Mouse (Mus musculus): ENCODE data around the gene Gm38431. TPM values are rescaled to one million over a fixed set of nuclear protein-coding genes. Genes with fewer than 3 reads are reported as not detected.
A peak's percentile ranks its signal among the peaks of the same experiment; 100 is the strongest.

Gene Gm38431
- polyA plus RNA-seq, 1 experiment from 2014 or later, result 4.1 TPM

DNA sequence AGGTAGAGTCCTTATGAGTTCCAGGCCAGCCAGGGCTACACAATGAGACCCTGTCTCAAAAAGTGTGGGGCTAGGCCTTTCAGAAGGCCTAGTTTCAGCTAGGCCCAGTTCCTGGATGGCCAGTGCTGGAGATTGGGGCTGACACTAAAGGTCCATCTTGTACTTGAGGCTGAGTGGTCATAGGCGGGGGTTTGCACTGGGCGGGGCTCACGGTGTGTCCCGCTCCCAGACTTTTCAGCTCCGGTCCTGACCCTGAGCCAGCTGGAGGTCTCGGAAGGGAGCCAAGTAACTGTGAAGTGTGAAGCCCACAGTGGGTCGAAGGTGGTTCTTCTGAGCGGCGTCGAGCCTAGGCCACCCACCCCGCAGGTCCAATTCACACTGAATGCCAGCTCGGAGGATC, 64.9 kb downstream of the Gm38431 start:
- H3K9me3 ChIP-seq (ENCODE audit: control insufficient read depth, low read length), result no peaks in the 10 kb centered on the region
- no peak overlapping the region for H3K4me2 ChIP-seq (ENCODE audit: low read depth, severe bottlenecking)
- ATAC-seq (ENCODE audit: insufficient number of reproducible peaks, low FRiP score, low TSS enrichment, low read depth), result no peak
- H3K36me3 ChIP-seq (ENCODE audit: control insufficient read depth, insufficient read depth, low read length), result no peaks in the 10 kb centered on the region
- H3K4me1 ChIP-seq (ENCODE audit: control insufficient read depth, insufficient read depth, low read length), result peaks cover 8% of the 10 kb centered on the region
- no peak overlapping the region for H3K9ac ChIP-seq (ENCODE audit: low read length)
- no peak for DNase-seq (ENCODE audit: low spot score)
- 76% methylated on average over 12 of the region's 12 CpGs for WGBS
- no peak overlapping the region for H3K27ac ChIP-seq (replicated peaks; ENCODE audit: low read depth, low read length)
- no peak overlapping the region for H3K4me3 ChIP-seq (ENCODE audit: low read depth, low read length)
- peaks cover 29% of the 10 kb centered on the region for H3K27me3 ChIP-seq (ENCODE audit: control insufficient read depth, insufficient read depth, low read length)

DNA sequence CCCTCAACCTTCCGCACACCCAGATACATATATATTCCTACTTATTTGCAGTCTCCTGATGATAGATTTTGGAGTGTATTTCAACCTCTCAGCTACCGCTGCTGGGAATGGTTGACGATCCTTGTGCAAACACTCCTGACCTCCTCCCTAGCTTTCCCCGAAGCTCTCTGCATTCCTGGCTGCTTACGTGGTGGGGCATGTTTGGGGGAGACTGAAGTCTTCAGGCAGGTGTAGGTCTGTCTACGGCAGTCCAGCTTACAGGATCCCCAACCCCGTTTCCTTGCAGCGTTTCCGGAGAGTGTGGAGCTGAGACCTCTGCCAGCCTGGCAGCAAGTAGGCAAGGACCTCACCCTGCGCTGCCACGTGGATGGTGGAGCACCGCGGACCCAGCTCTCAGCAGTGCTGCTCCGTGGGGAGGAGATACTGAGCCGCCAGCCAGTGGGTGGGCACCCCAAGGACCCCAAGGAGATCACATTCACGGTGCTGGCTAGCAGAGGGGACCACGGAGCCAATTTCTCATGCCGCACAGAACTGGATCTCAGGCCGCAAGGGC, 66.5 kb downstream of the Gm38431 start:
- H3K36me3 ChIP-seq (ENCODE audit: control insufficient read depth, insufficient read depth, low read length), result no peaks in the 10 kb centered on the region
- no peak overlapping the region for H3K4me3 ChIP-seq (ENCODE audit: low read depth, low read length)
- 73% methylated on average over 19 of the region's 19 CpGs for WGBS
- no peak overlapping the region for H3K27ac ChIP-seq (replicated peaks; ENCODE audit: low read depth, low read length)
- H3K9ac ChIP-seq (ENCODE audit: low read length), result 0 out of 2 replicates have a peak overlapping the region, but pooled peaks have one; percentile 4
- no peaks in the 10 kb centered on the region for H3K9me3 ChIP-seq (ENCODE audit: control insufficient read depth, low read length)
- 0 out of 2 replicates have a peak, but pooled peaks cover 5% of the 10 kb centered on the region for H3K4me1 ChIP-seq (ENCODE audit: control insufficient read depth, insufficient read depth, low read length)
- peaks cover 22% of the 10 kb centered on the region for H3K27me3 ChIP-seq (ENCODE audit: control insufficient read depth, insufficient read depth, low read length)
- ATAC-seq (ENCODE audit: insufficient number of reproducible peaks, low FRiP score, low TSS enrichment, low read depth) (no peak), DNase-seq (ENCODE audit: low spot score) (no peak)
- H3K4me2 ChIP-seq (ENCODE audit: low read depth, severe bottlenecking), result no peak overlapping the region

DNA sequence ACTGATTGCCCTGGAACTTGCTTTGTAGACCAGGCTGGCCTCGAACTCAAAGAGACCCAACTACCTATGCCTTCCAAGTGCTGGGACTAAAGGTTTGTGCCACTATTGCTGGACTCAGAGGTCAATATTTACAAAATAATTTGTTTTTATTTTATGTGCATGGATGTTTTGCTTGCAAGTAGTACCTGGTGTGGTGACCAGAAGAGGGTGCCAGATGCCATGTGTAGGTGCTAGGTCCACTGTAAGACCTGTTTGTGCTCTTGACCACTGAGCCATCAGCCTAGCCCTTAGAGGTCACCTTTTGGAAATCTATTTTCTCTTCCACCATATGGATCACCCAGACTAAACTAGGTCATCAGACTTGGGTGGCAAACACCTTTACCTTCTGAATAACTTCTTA, 69.1 kb downstream of the Gm38431 start:
- Histone ChIP-seq H3K9ac (ENCODE audit: low read length) (no peak overlapping the region), H3K36me3 (ENCODE audit: control insufficient read depth, insufficient read depth, low read length) (no peaks in the 10 kb centered on the region), H3K27ac (replicated peaks; ENCODE audit: low read depth, low read length) (no peak overlapping the region), H3K4me1 (ENCODE audit: control insufficient read depth, insufficient read depth, low read length) (no peaks in the 10 kb centered on the region), H3K4me3 (ENCODE audit: low read depth, low read length) (no peak overlapping the region), H3K27me3 (ENCODE audit: control insufficient read depth, insufficient read depth, low read length) (0 out of 2 replicates have a peak, but pooled peaks cover 3% of the 10 kb centered on the region), H3K4me2 (ENCODE audit: low read depth, severe bottlenecking) (no peak overlapping the region), H3K9me3 (ENCODE audit: control insufficient read depth, low read length) (no peaks in the 10 kb centered on the region)
- no peak for DNase-seq (ENCODE audit: low spot score)
- ATAC-seq (ENCODE audit: insufficient number of reproducible peaks, low FRiP score, low TSS enrichment, low read depth), result no peak
- WGBS, result 87% methylated on average over 1 of the region's 1 CpGs

DNA sequence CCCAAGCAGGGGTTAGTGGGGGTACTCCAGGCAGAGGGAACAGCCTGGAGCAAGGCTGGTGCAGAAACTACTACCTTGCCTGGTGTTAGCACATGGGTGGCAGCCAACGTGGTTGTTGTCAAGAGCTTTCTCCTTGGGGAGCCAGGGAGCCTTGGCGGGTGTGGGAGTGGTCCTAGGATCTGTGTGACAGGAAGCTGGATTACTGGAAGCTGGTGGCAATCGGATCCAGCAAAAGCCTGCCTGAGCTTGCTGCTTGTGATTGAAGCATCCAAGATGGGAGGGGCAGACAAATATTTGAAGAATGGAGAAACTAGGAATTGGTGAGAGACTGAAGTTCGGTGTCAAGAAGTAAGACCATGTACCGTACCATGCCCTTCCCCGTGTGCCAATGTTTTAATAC, 69.5 kb downstream of the Gm38431 start:
- ATAC-seq (ENCODE audit: insufficient number of reproducible peaks, low FRiP score, low TSS enrichment, low read depth), result no peak
- no peak overlapping the region for H3K4me2 ChIP-seq (ENCODE audit: low read depth, severe bottlenecking)
- H3K4me1 ChIP-seq (ENCODE audit: control insufficient read depth, insufficient read depth, low read length), result no peaks in the 10 kb centered on the region
- H3K27me3 ChIP-seq (ENCODE audit: control insufficient read depth, insufficient read depth, low read length), result peaks cover 7% of the 10 kb centered on the region; the same call in 1 of the 2 replicates
- 53% methylated on average over 6 of the region's 6 CpGs for WGBS
- no peak overlapping the region for H3K27ac ChIP-seq (replicated peaks; ENCODE audit: low read depth, low read length)
- no peak overlapping the region for H3K9ac ChIP-seq (ENCODE audit: low read length)
- H3K4me3 ChIP-seq (ENCODE audit: low read depth, low read length), result no peak overlapping the region
- no peak for DNase-seq (ENCODE audit: low spot score)
- no peaks in the 10 kb centered on the region for H3K36me3 ChIP-seq (ENCODE audit: control insufficient read depth, insufficient read depth, low read length)
- no peaks in the 10 kb centered on the region for H3K9me3 ChIP-seq (ENCODE audit: control insufficient read depth, low read length)

DNA sequence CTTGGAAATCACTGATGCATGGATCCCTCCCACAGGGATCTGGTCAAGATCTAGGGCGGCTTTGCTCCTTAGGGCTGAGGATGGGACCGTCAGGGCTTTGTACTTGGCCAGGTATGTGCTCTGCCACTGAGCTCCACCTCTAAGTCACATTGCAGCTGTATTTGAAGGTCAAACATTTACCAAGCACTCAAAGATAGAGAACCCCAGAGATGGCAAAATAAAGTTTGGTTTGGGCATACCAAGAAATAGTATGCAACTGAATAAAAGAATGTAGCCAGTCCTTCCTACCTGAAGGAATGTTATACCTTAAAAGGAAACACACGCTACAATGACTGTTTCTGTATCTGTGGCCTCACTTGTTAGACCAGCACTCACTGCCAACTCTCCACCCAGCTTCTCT, 70.4 kb downstream of the Gm38431 start:
- no peak overlapping the region for H3K27ac ChIP-seq (replicated peaks; ENCODE audit: low read depth, low read length)
- H3K27me3 ChIP-seq (ENCODE audit: control insufficient read depth, insufficient read depth, low read length), result peaks cover 15% of the 10 kb centered on the region
- no peaks in the 10 kb centered on the region for H3K9me3 ChIP-seq (ENCODE audit: control insufficient read depth, low read length)
- WGBS, result 76% methylated on average over 3 of the region's 3 CpGs
- DNase-seq (ENCODE audit: low spot score) (no peak), ATAC-seq (ENCODE audit: insufficient number of reproducible peaks, low FRiP score, low TSS enrichment, low read depth) (no peak)
- no peak overlapping the region for H3K4me3 ChIP-seq (ENCODE audit: low read depth, low read length)
- H3K4me2 ChIP-seq (ENCODE audit: low read depth, severe bottlenecking), result no peak overlapping the region
- H3K4me1 ChIP-seq (ENCODE audit: control insufficient read depth, insufficient read depth, low read length), result no peaks in the 10 kb centered on the region
- H3K36me3 ChIP-seq (ENCODE audit: control insufficient read depth, insufficient read depth, low read length), result no peaks in the 10 kb centered on the region
- H3K9ac ChIP-seq (ENCODE audit: low read length), result no peak overlapping the region

DNA sequence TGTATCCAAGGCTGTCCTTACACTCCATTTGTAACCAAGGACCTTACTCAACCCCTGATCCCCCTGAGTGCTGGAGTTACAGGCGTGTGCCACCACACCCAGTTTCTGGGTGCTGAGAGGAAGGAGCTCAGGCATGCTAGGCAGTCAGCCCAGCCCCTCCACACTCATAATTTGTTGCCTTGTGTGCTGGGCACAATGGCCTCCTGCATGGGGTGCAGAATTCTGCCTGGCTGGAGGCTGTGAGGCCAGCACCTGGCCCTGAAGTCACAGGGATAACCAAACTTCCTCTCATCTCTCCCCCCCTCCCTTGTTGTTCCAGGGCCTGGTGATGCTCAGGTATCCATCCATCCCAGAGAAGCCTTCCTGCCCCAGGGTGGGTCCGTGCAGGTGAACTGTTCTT, 73.2 kb downstream of the Gm38431 start:
- Histone ChIP-seq H3K4me1 (ENCODE audit: control insufficient read depth, insufficient read depth, low read length) (peaks cover 6% of the 10 kb centered on the region; the same call in 1 of the 2 replicates), H3K9ac (ENCODE audit: low read length) (no peak overlapping the region), H3K27ac (replicated peaks; ENCODE audit: low read depth, low read length) (no peak overlapping the region), H3K4me2 (ENCODE audit: low read depth, severe bottlenecking) (no peak overlapping the region), H3K36me3 (ENCODE audit: control insufficient read depth, insufficient read depth, low read length) (no peaks in the 10 kb centered on the region), H3K27me3 (ENCODE audit: control insufficient read depth, insufficient read depth, low read length) (peaks cover 39% of the 10 kb centered on the region), H3K4me3 (ENCODE audit: low read depth, low read length) (no peak overlapping the region), H3K9me3 (ENCODE audit: control insufficient read depth, low read length) (no peaks in the 10 kb centered on the region)
- WGBS, result 70% methylated on average over 2 of the region's 2 CpGs
- ATAC-seq (ENCODE audit: insufficient number of reproducible peaks, low FRiP score, low TSS enrichment, low read depth), result no peak
- no peak for DNase-seq (ENCODE audit: low spot score)

MicroRNAs encoded within 50 kb of the gene (microRNA counts, 519-probe panel; counts per million panel counts)
- microRNA mmu-miR-1900, result 3,925 counts per million, percentile 56 among the panel's probes with 10 or more counts

Small RNAs within 50 kb of the gene (microRNA-seq; reads per million reads assigned to microRNA genes)
- not detected for gene Mir1900
- gene Mir7082, result 2.7 reads per million

Other genes with a start within 250 kb of the Gm38431 start
- gene A230050P20Rik, start 223.4 kb downstream of the Gm38431 start, polyA plus RNA-seq (2014; fragmentation: Nextera tagmentation; extraction: Ambion mirVana), result 1.2 and 1.4 TPM in 2 replicates
- gene Angptl6, start 212.3 kb downstream of the Gm38431 start, polyA plus RNA-seq (2014; fragmentation: Nextera tagmentation; extraction: Ambion mirVana), result 2.6 TPM in 2 replicates
- gene Ppan, start 203.8 kb downstream of the Gm38431 start, polyA plus RNA-seq (2014; fragmentation: Nextera tagmentation; extraction: Ambion mirVana), result 83.9 and 87.3 TPM in 2 replicates
- 377 and 383 TPM in 2 replicates for gene Eif3g, start 193.4 kb downstream of the Gm38431 start, polyA plus RNA-seq (2014; fragmentation: Nextera tagmentation; extraction: Ambion mirVana)
- gene Dnmt1, start 132.1 kb downstream of the Gm38431 start, polyA plus RNA-seq (2014; fragmentation: Nextera tagmentation; extraction: Ambion mirVana), result 95.7 and 95.8 TPM in 2 replicates
- gene S1pr2, start 115.2 kb downstream of the Gm38431 start, polyA plus RNA-seq (2014; fragmentation: Nextera tagmentation; extraction: Ambion mirVana), result 46.5 and 52.8 TPM in 2 replicates
- gene Mrpl4, start 89.3 kb downstream of the Gm38431 start, polyA plus RNA-seq (2014; fragmentation: Nextera tagmentation; extraction: Ambion mirVana), result 163 and 169 TPM in 2 replicates
- 5.5 and 8.3 TPM in 2 replicates for gene Icam1, start 76.0 kb downstream of the Gm38431 start, polyA plus RNA-seq (2014; fragmentation: Nextera tagmentation; extraction: Ambion mirVana)
- 3.6 and 5.3 TPM in 2 replicates for gene Icam4, start 62.6 kb downstream of the Gm38431 start, polyA plus RNA-seq (2014; fragmentation: Nextera tagmentation; extraction: Ambion mirVana)
- gene Icam5, start 59.9 kb downstream of the Gm38431 start, polyA plus RNA-seq (2014; fragmentation: Nextera tagmentation; extraction: Ambion mirVana), result not detected in 2 replicates
- 1.4 and 2.4 TPM in 2 replicates for gene Zglp1, start 24.9 kb downstream of the Gm38431 start, polyA plus RNA-seq (2014; fragmentation: Nextera tagmentation; extraction: Ambion mirVana)
- 0.27 and 0.52 TPM in 2 replicates for gene Gm49373, start 18.9 kb downstream of the Gm38431 start, polyA plus RNA-seq (2014; fragmentation: Nextera tagmentation; extraction: Ambion mirVana)
- 57.5 and 60.1 TPM in 2 replicates for gene Fdx1l, start 18.4 kb downstream of the Gm38431 start, polyA plus RNA-seq (2014; fragmentation: Nextera tagmentation; extraction: Ambion mirVana)
- gene Raver1, start within 50 bp of the Gm38431 start, polyA plus RNA-seq (2014; fragmentation: Nextera tagmentation; extraction: Ambion mirVana), result 99.1 and 104 TPM in 2 replicates
- gene Tyk2, start 39.2 kb upstream of the Gm38431 start, polyA plus RNA-seq (2014; fragmentation: Nextera tagmentation; extraction: Ambion mirVana), result 8.1 and 9.7 TPM in 2 replicates
- 407 and 424 TPM in 2 replicates for gene Cdc37, start 58.0 kb upstream of the Gm38431 start, polyA plus RNA-seq (2014; fragmentation: Nextera tagmentation; extraction: Ambion mirVana)
- gene Pde4a, start 73.7 kb upstream of the Gm38431 start, polyA plus RNA-seq (2014; fragmentation: Nextera tagmentation; extraction: Ambion mirVana), result 3.3 and 5.3 TPM in 2 replicates
- gene Keap1, start 147.4 kb upstream of the Gm38431 start, polyA plus RNA-seq (2014; fragmentation: Nextera tagmentation; extraction: Ambion mirVana), result 31.1 and 35.2 TPM in 2 replicates
- 0.38 and 0.39 TPM in 2 replicates for gene S1pr5, start 156.4 kb upstream of the Gm38431 start, polyA plus RNA-seq (2014; fragmentation: Nextera tagmentation; extraction: Ambion mirVana)
- 29.5 and 31.9 TPM in 2 replicates for gene Atg4d, start 173.3 kb upstream of the Gm38431 start, polyA plus RNA-seq (2014; fragmentation: Nextera tagmentation; extraction: Ambion mirVana)
- 14.1 and 16.2 TPM in 2 replicates for gene Kri1, start 196.0 kb upstream of the Gm38431 start, polyA plus RNA-seq (2014; fragmentation: Nextera tagmentation; extraction: Ambion mirVana)
- 40.6 and 42.7 TPM in 2 replicates for gene Cdkn2d, start 199.4 kb upstream of the Gm38431 start, polyA plus RNA-seq (2014; fragmentation: Nextera tagmentation; extraction: Ambion mirVana)
- gene Ap1m2, start 220.3 kb upstream of the Gm38431 start, polyA plus RNA-seq (2014; fragmentation: Nextera tagmentation; extraction: Ambion mirVana), result 8.0 and 8.2 TPM in 2 replicates
- 79.9 and 84.5 TPM in 2 replicates for gene Slc44a2, start 228.7 kb upstream of the Gm38431 start, polyA plus RNA-seq (2014; fragmentation: Nextera tagmentation; extraction: Ambion mirVana)